Mouse (Mus musculus): ENCODE measurements around the gene Tpbg.
"Not testable (repeated sequence)": the region's sequence is repeated elsewhere in the genome, so short reads cannot be mapped to it uniquely, and the experiment has no call there.

The Tpbg gene

GRCm38 (mm10) chr9:85842351-85843011 is at the start of gene Tpbg:
Gene Tpbg (plus strand): TSS chr9:85842380.
- peak; percentile 64 to 68 for DNase-seq

- not testable (repeated sequence) for DNase-seq
These were observed 40.2 kb upstream of the Tpbg start for GRCm38 (mm10) chr9:85801986-85802385.

DNA sequence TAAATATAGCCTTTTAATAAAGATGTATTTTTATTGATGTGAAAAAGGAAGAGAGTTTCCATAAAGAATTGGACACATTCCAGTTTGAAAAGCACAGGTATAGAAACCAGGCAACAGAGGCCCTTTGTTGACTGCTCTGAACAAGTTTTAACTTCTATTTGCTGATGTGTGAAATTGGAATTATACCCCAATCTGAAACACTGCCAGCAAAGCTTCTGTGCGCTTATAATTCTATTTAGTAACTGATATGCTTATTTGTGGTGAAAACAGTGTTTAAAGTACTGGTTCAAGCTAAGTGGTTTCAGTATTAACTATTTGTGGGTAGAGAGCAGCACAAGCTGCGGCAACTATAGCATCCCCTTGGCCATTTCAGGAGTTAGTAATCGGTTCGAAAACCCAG is 39.6 kb upstream of the Tpbg start:
- no peak for DNase-seq

DNA sequence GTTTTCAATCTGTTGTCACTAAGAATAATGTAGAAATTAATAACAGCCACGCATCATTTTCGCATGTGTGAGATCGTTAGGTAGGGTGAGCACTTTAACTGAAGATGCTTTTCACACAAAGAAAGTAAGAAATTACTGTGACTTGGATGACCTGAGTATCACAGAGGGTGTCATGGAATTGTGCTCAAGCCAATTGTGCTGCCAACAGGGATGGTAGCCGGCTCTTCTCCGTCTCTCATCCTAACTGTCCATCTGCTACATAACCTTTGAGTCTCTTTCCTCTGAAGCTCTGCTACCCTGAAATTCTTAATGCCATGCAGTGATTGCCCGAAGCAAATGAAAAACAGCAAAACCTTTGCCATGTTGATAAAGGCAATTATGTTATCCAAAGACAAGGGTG is 35.8 kb upstream of the Tpbg start:
- no peak for DNase-seq

DNA sequence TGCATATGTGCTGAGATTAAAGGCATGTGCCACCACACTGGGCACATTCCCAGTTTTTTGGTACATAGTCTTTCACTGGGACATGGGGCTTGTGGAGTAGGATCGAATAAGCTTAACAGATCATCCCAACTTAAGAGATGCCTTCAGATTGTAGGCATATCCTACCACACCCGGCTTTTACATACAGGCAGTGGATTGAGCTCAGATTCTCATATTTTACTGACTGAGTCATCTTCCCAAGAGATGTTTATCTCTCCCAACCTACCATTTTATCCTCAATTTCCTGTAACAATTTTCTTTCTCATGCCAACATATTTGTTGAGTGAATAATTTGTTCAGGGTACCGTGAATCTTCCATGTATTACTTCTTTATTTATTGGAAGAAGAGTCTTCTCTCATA is 32.9 kb upstream of the Tpbg start:
- DNase-seq: no peak

DNA sequence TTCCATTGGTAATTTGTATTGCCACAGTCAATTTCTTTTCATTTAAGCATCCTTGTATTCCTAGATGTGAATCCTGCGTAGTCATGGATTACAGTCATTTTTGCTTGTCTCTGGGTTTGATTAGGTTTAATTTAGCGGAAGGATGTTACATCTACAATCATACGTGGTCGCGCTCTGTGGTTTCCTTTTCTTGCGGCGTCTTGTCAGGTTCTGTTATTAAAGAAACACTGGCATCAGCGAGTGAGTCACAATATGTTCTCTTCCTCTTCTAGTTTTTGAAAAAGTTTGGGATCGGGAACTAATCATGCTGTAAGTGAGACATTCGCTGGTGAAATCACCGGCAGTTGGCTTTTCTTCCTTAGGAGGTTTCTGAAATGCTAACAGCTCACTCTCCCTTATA is 21.4 kb upstream of the Tpbg start:
- no peak for DNase-seq

GRCm38 (mm10) chr9:85835521-85836425 is 6.4 kb upstream of the Tpbg start:
- no peak for DNase-seq

DNA sequence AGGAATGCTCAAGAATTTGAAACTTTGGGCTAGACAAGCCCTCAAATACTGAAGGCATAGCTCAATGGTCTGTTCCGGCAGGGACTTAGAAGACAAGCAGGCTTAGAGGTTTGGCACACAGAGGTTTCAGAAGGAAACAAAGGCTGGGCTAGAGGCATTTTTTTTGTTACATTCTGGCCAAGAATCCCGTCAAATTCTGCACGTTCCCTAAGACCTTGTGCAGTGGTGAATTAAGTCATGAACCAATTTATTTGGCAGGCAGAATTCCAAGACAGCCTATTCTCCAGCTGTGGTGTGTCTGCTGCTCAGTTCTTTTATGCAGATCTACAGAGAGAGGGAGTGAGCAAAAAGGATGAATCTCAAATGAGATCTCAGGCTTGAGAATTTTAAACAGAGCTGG is 2.6 kb upstream of the Tpbg start:
- no peak for DNase-seq

- peak; percentile 62 to 68 for DNase-seq
These were observed 289 bp upstream of the Tpbg start for GRCm38 (mm10) chr9:85841891-85842290.

- DNase-seq: peak; percentile 49 to 65
These were observed 1.1 kb downstream of the Tpbg start for GRCm38 (mm10) chr9:85843031-85843890.

DNA sequence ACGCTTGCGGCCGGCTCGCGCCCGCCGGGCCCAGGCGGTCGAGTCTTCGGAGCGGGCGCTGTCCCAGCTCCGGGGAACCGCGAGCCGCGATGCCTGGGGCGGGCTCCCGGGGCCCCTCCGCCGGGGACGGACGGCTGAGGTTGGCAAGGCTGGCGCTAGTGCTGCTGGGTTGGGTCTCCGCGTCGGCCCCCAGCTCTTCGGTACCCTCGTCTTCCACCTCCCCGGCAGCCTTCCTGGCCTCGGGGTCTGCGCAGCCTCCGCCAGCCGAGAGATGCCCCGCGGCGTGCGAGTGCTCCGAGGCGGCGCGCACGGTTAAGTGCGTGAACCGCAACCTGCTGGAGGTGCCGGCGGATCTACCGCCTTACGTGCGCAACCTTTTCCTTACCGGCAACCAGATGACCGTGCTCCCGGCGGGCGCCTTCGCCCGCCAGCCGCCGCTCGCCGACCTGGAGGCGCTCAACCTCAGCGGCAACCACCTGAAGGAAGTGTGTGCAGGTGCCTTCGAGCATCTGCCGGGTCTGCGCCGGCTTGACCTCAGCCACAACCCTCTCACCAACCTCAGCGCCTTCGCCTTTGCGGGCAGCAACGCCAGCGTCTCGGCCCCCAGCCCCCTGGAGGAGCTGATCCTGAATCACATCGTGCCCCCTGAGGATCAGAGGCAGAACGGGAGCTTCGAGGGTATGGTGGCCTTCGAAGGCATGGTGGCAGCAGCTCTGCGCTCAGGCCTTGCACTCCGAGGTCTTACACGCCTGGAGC is 1.9 kb downstream of the Tpbg start:
- no peak for DNase-seq

GRCm38 (mm10) chr9:85844647-85844983 is 2.4 kb downstream of the Tpbg start:
- DNase-seq: no peak

GRCm38 (mm10) chr9:85846186-85846585 is 4.0 kb downstream of the Tpbg start:
- DNase-seq: no peak

- no peak for DNase-seq
These were observed 12.6 kb downstream of the Tpbg start for GRCm38 (mm10) chr9:85854780-85855179.

GRCm38 (mm10) chr9:85856511-85856910 is 14.3 kb downstream of the Tpbg start:
- DNase-seq: no peak

- DNase-seq: no peak
These were observed 18.9 kb downstream of the Tpbg start for GRCm38 (mm10) chr9:85861065-85861464.

DNA sequence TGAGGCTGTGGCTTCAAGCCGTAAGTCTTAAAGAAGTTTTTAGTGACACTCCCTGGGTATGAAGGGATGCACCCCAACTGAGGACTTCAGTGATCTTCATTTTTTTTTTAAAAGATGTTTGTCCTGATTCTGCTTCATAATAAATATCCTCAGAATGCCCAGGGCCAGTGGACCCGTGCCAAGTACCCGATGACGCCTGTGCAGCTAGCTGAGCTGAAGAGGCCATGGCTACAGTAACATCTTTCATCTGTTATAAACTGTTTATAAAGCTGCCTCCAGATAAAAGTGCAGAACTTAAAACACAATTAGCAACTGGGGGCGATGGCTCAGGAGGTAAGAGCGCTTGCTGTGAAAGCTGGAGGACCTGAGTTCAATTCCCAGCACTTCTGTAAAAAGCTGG is 20.4 kb downstream of the Tpbg start:
- peak; percentile 60 to 78 for DNase-seq

DNA sequence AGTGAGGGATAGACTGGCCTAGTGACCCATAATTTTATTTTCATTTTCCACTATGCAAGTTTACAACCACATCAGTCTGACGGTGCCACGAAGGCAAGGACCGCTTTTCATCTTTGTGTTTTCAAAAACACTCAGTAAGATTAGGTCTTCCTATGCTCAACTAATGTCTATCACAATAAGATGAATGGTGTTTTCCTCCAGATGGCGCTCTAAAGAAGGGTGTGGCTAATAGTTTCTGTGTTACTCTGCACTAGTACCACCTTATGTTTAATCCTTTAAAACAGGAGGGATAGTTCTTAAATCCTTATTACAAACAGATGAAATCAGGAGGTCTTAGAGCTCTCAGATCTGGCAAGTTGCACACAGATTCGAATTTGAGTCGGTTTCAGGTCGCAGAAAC is 30.7 kb downstream of the Tpbg start:
- no peak for DNase-seq

DNA sequence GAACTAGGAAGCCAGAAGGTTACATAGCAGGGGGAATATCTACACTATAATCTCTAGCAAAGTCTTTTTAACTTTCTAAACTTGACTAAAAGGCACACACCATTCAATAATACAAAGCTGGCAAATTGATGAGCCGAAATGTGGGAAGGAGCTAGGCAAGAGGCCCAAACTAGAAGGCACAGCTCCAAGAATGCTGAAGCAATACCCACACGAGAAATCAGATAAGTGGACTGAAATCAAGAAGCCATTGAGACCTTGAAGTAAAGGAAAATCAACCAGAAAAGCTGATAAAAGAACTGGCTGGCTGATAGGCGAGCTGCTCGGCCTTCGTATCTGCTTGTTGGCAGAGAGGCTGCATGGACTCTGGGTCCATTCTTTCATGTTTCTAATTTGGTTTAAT is 51.5 kb downstream of the Tpbg start:
- peak in 1 of 2 experiments; percentile 4 for DNase-seq
